Mouse (Mus musculus): ENCODE data around the gene Creld1.

DNA sequence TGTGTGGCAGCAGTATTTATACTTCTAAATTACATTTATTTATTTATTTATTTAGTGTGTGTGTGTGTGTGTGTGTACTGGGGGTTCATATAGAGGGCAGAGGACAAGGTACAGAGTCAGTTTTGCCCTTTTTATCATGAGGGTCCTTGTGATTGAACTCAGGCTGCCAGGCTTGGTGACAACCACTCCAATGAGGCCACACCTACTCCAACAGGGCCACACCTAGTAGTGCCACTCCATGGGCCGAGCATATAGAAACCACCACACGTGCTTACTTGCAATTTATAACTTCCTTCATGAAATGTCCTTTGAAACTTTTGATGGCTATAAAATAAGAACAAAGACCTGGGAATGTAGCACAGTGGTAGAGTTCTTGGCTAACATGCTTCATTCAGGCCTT lies 9.9 kb upstream of the Creld1 start:
- no peak for TF ChIP-seq CTCF (IDR thresholded peaks at IDR 0.05; ENCODE audit: control insufficient read depth, insufficient read depth, insufficient replicate concordance, low read depth, low read length)
- TF ChIP-seq POLR2A (IDR thresholded peaks at IDR 0.05; ENCODE audit: control insufficient read depth, low read depth, low read length) = no peak

All from testis, adult 2 months (tissue).